Mouse (Mus musculus) layer of hippocampus, adult 9-11 months (tissue): ENCODE measurements around the gene Ccnyl1.
A peak's percentile ranks its signal among the peaks of the same experiment; 100 is the strongest.
"Not testable (repeated sequence)": the region's sequence is repeated elsewhere in the genome, so short reads cannot be mapped to it uniquely, and the experiment has no call there.

Source experiments
- DNase-seq: peaks from one replicate; pipeline ENCODE4 v3.0.0; 2022

The Ccnyl1 gene

GRCm38 (mm10) chr1:64690213-64691013 is at the start of gene Ccnyl1:
Ccnyl1 (plus strand) TSS chr1:64690455.
- DNase-seq: peak; percentile 99

- DNase-seq: peak; percentile 18
Observed at GRCm38 (mm10) chr1:64641069-64641468, 49.2 kb upstream of the Ccnyl1 start.

- not testable (repeated sequence) for DNase-seq
Observed at GRCm38 (mm10) chr1:64642541-64642940, 47.7 kb upstream of the Ccnyl1 start.

GRCm38 (mm10) chr1:64644513-64644912 is 45.7 kb upstream of the Ccnyl1 start:
- DNase-seq: peak; percentile 61

- no peak for DNase-seq
Observed at GRCm38 (mm10) chr1:64649362-64650124, 40.7 kb upstream of the Ccnyl1 start.

GRCm38 (mm10) chr1:64653701-64654100 is 36.6 kb upstream of the Ccnyl1 start:
- DNase-seq: no peak

GRCm38 (mm10) chr1:64655415-64655814 is 34.8 kb upstream of the Ccnyl1 start:
- no peak for DNase-seq

- DNase-seq: no peak
Observed at GRCm38 (mm10) chr1:64656423-64657129, 33.7 kb upstream of the Ccnyl1 start.

GRCm38 (mm10) chr1:64658876-64659275 is 31.4 kb upstream of the Ccnyl1 start:
- no peak for DNase-seq

GRCm38 (mm10) chr1:64667111-64667633 is 23.1 kb upstream of the Ccnyl1 start:
- no peak for DNase-seq

- DNase-seq: no peak
Observed at GRCm38 (mm10) chr1:64669451-64669850, 20.8 kb upstream of the Ccnyl1 start.

GRCm38 (mm10) chr1:64673931-64674330 is 16.3 kb upstream of the Ccnyl1 start:
- no peak for DNase-seq

- no peak for DNase-seq
Observed at GRCm38 (mm10) chr1:64676060-64676839, 14.0 kb upstream of the Ccnyl1 start.

GRCm38 (mm10) chr1:64681499-64681898 is 8.8 kb upstream of the Ccnyl1 start:
- DNase-seq: no peak

- DNase-seq: no peak
Observed at GRCm38 (mm10) chr1:64683039-64683438, 7.2 kb upstream of the Ccnyl1 start.

- no peak for DNase-seq
Observed at GRCm38 (mm10) chr1:64684440-64684839, 5.8 kb upstream of the Ccnyl1 start.

GRCm38 (mm10) chr1:64688046-64688445 is 2.2 kb upstream of the Ccnyl1 start:
- DNase-seq: no peak

GRCm38 (mm10) chr1:64689561-64690212 is 568 bp upstream of the Ccnyl1 start:
- DNase-seq: no peak

- peak; percentile 13 for DNase-seq
Observed at GRCm38 (mm10) chr1:64691121-64691551, 881 bp downstream of the Ccnyl1 start.

- DNase-seq: no peak
Observed at GRCm38 (mm10) chr1:64691581-64691980, 1.3 kb downstream of the Ccnyl1 start.

GRCm38 (mm10) chr1:64695156-64695555 is 4.9 kb downstream of the Ccnyl1 start:
- DNase-seq: no peak

GRCm38 (mm10) chr1:64701780-64702179 is 11.5 kb downstream of the Ccnyl1 start:
- no peak for DNase-seq
